Mouse (Mus musculus) heart, postnatal 0 days (tissue): Measurements from ENCODE around the gene Tpmt. TPM values are rescaled to one million over a fixed set of nuclear protein-coding genes. Genes with fewer than 3 reads are reported as not detected.

Experiments
- ATAC-seq: fragments of 200-750 bp; cut with Nextera tagmentation; 2 replicates; pipeline ENCODE4 v1.8.0; 2017; ENCODE audit warnings: low read depth, moderate number of reproducible peaks, moderate library complexity; ENCODE audit not compliant: insufficient read depth
- DNase-seq: peaks from one replicate; pipeline ENCODE4 v3.0.0-alpha.2; 2016; ENCODE audit warnings: low spot score
- H3K27ac ChIP-seq: fragments of 300-500 bp; sonication (generic); 2 replicates; pipeline ENCODE4 v1.5.1; 2014; ENCODE audit warnings: low read depth, mild to moderate bottlenecking
- H3K27me3 ChIP-seq: fragments of 300-500 bp; sonication (generic); 2 replicates; pipeline ENCODE4 v1.6.1; 2014; ENCODE audit warnings: low read length, mixed read lengths; ENCODE audit not compliant: control insufficient read depth, insufficient read depth
- H3K36me3 ChIP-seq: fragments of 300-500 bp; sonication (generic); replicated peaks from 2 replicates; pipeline ENCODE4 v1.6.1; 2014; ENCODE audit warnings: low read length, mixed read lengths; ENCODE audit not compliant: control insufficient read depth, insufficient read depth
- H3K4me1 ChIP-seq: fragments of 300-500 bp; sonication (generic); 2 replicates; pipeline ENCODE4 v1.6.1; 2014; ENCODE audit warnings: antibody characterized with exemption; ENCODE audit not compliant: control insufficient read depth, insufficient read depth
- H3K4me2 ChIP-seq: fragments of 300-500 bp; sonication (generic); 2 replicates; pipeline ENCODE4 v1.6.1; 2014; ENCODE audit warnings: low read depth, mild to moderate bottlenecking, low read length, moderate library complexity
- H3K4me3 ChIP-seq: fragments of 300-500 bp; sonication (generic); 2 replicates; pipeline ENCODE4 v1.5.1; 2014; ENCODE audit warnings: low read depth, low read length
- H3K9ac ChIP-seq: fragments of 300-500 bp; sonication (generic); replicated peaks from 2 replicates; pipeline ENCODE4 v1.6.1; 2014; ENCODE audit warnings: low read depth, low read length, mixed read lengths
- H3K9me3 ChIP-seq: fragments of 300-500 bp; sonication (generic); replicated peaks from 2 replicates; pipeline ENCODE4 v1.6.1; 2016; ENCODE audit warnings: low read length; ENCODE audit not compliant: control insufficient read depth
- CTCF ChIP-seq: IDR thresholded peaks from 2 replicates; pipeline ENCODE4 v1.5.1; 2016; ENCODE audit warnings: antibody characterized with exemption, control low read depth, low read depth
- EP300 ChIP-seq: IDR thresholded peaks from 2 replicates; pipeline ENCODE4 v1.6.1; 2016; ENCODE audit warnings: antibody characterized with exemption, low read depth
- WGBS: fragments of 180-500 bp; shearing (Covaris S2); extraction: QIAGEN DNeasy Blood & Tissue Kit; methylation state at CpG from one replicate; pipeline ENCODE4 v1.1.7; 2014; 5-methylcytosine and 5-hydroxymethylcytosine counted together
- polyA plus RNA-seq: library from polyadenylated mRNA; unstranded; fragments of >200 nt; fragmentation: Nextera tagmentation; extraction: Ambion mirVana; gene quantifications from 2 replicates; pipeline ENCODE4 v1.2.1, GENCODE M21; 2015
- total RNA-seq: library from RNA; depleted of rRNA; stranded (reverse); fragments of >200 nt; gene quantifications from 2 replicates; pipeline ENCODE4 v1.2.3, GENCODE M21; 2014; ENCODE audit warnings: low replicate concordance

Gene Tpmt
- total and polyA plus RNA-seq, 2 experiments from 2014 or later: 9.5 TPM

DNA sequence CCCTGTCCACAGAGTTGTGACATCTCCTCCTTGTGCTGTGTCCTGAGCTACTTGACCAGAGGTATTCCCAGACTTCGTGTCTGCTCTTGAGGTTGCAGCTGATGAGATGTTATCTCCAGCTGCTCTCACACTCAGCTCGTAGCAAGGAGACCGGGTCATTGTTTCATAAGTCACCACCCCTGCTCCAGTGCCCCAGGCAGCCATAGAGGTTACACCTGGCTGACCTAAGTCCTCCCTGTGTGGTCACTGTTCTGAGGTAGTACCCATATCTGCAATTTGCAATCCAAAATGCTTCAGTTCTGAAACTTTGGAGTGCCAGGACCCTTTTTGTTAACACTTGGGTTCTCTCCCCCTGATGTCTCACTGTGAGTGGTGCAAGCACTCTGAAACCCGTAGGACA, 5.5 kb upstream of the Tpmt start:
- no peaks in the 10 kb centered on the region for H3K27me3 ChIP-seq
- H3K4me1 ChIP-seq: no peaks in the 10 kb centered on the region
- peaks cover 47% of the 10 kb centered on the region for H3K36me3 ChIP-seq
- WGBS: 35% methylated on average over 4 of the region's 4 CpGs
- no peaks in the 10 kb centered on the region for H3K9me3 ChIP-seq
- no peak overlapping the region for H3K9ac ChIP-seq
- no peak for ATAC-seq
- H3K27ac ChIP-seq: no peak overlapping the region
- TF ChIP-seq CTCF: no peak
- TF ChIP-seq EP300: no peak
- H3K4me2 ChIP-seq: no peak overlapping the region
- DNase-seq: no peak
- H3K4me3 ChIP-seq: no peak overlapping the region

DNA sequence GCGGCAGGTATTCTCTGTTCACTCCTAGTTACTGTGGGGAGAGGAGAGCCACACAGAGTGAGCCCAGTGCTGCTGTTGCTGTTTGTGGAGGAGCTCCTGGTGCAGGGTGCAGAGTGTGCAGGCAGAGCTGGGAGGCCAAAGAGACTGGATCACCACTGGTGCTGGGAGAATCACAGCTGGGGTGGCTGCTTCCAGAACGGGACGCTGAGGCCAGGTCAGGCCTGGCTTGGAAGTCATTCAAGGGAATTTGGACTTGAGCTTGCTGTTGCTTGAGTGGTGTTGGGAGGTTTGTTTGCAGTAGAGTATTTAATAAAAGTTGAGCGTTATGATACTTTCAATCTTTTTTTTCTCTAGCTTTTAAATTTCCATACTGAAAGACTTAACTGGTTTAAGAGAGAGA, 3.5 kb upstream of the Tpmt start:
- H3K27me3 ChIP-seq: no peaks in the 10 kb centered on the region
- TF ChIP-seq EP300 (no peak), CTCF (no peak)
- H3K4me2 ChIP-seq: no peak overlapping the region
- H3K9me3 ChIP-seq: no peaks in the 10 kb centered on the region
- peaks cover 32% of the 10 kb centered on the region for H3K36me3 ChIP-seq
- no peak overlapping the region for H3K9ac ChIP-seq
- peaks cover 7% of the 10 kb centered on the region for H3K4me1 ChIP-seq
- DNase-seq (no peak), ATAC-seq (no peak)
- WGBS: 86% methylated on average over 4 of the region's 4 CpGs
- no peak overlapping the region for H3K27ac ChIP-seq
- H3K4me3 ChIP-seq: no peak overlapping the region

DNA sequence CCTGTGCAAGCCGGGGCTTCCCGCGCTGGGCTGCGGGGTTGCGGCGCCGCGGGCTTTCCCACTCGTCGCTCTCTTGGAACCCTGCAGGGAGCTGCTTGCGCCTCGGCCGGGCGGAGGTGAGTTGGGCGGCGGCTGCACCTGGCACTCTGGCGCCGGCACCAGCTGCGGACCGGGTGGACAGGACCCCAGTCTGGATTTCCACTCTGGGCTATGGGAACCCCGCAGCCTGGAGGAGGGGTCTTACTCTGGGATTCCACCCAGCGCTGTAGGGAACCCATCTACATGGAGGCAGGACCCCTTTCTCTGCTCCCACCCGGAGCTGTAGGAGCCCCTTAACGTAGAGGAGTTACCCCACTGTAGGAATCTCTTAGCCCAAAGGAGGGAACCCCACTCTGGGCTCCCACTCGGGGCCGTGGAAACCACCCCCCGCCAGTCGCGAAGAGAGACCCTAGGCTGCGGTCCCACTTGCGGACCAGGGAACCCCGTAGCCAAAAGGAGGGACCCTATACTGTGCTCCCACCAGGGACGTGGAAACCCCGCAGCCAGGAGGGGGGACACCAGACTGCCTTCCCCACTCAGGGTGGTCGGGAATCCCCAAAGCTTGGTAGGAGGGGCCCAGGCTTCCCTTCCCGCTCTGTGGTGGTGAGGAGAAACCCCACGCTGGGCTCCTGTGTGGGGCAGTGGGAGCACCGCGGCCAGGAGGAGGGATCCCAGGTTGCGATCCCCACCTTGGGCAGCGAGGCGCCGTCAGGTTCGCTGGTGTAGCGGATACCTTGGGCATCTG, 512 bp downstream of the Tpmt start:
- Histone ChIP-seq H3K4me2 (peak overlapping the region; percentile 87), H3K4me3 (peak overlapping the region; percentile 75), H3K36me3 (peaks cover 3% of the 10 kb centered on the region), H3K4me1 (peaks cover 7% of the 10 kb centered on the region), H3K9me3 (no peaks in the 10 kb centered on the region), H3K27me3 (no peaks in the 10 kb centered on the region), H3K9ac (peak overlapping the region; percentile 71), H3K27ac (peak overlapping the region; percentile 44)
- DNase-seq (no peak), ATAC-seq (peak; percentile 6)
- WGBS: 2% methylated on average over 43 of the region's 45 CpGs
- TF ChIP-seq EP300: no peak
- TF ChIP-seq CTCF: no peak

DNA sequence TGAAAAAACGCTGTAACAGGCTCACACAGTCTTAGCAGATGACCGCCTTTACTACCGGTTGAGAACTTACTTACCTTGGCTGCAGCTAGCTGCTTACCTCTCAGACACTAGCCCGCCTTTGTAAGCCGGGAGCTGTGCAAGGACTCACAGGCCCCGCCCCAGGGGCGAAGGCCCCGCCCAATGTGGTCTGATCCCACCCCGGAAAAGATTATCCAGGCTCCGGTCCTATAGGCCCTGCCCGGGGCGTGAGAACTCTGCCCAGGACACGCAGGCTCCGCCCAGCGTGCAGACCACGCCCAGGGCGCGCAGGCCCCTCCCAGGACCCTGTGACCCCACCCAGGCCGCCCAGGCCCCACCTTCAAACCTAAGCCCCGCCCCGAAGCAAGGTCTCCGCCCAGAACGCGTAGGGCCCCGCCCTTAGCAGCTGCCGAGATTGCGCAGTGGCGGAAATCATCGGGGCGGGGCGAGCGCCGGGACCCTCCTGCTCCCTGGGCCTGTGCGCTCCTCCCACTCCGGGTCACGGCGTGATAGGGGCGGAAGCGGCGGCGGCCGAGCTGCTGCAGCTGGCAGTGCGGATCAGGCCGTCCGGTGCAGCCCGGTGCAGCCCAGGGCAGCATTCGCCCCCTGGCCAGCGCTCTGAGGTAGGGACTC, 1.4 kb downstream of the Tpmt start, which contains the start of gene Kdm1b:
TSS of gene Kdm1b (plus strand) at position 470 of the 651 bp plus-strand sequence.
- Histone ChIP-seq H3K4me1 (peaks cover 7% of the 10 kb centered on the region), H3K9ac (peak within 1 kb of the TSS; percentile 71), H3K27me3 (no peaks in the 10 kb centered on the region), H3K27ac (peak within 1 kb of the TSS; percentile 47), H3K4me2 (peak within 1 kb of the TSS; percentile 87), H3K4me3 (peak within 1 kb of the TSS; percentile 75), H3K36me3 (no peaks in the 10 kb centered on the region), H3K9me3 (no peaks in the 10 kb centered on the region)
- TF ChIP-seq CTCF (no peak; the same call in 1 of the 2 replicates), EP300 (no peak)
- under 1% methylated on average over 48 of the region's 48 CpGs for WGBS
- DNase-seq (peak; percentile 97), ATAC-seq (peak; percentile 98)

DNA sequence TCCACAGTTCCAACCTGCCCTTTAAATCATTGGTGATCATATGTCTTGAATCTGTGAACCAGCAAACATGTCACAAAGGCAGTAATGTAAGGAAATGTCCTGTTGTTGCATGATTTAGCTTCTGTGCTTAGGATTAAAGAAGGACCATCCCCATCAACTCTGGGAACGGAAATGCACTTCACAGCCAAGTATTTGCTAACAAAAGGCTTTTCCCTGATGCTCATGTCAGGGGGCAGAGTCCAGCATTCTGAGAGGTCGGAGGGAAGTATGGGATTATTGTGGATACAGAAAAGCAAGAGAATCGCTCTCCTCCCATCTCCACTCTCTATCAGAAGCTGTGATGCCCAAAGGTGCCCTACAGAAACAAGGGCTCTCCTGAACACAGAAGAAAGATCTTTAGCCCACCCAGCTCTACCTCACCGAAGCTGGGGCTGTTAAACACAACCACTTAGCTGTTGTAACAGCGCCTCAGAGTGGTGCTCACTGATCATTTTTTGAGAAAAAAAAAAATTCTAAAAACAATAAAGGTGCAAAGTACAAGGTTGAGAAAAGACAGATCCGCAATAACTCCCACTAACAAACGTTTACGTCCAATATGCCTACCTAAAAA, 2.4 kb downstream of the Tpmt start:
- 46% methylated on average over 8 of the region's 8 CpGs for WGBS
- Histone ChIP-seq H3K9me3 (no peaks in the 10 kb centered on the region), H3K4me3 (peak overlapping the region; percentile 75), H3K27ac (0 out of 2 replicates have a peak overlapping the region, but pooled peaks have one; percentile 40), H3K36me3 (no peaks in the 10 kb centered on the region), H3K27me3 (no peaks in the 10 kb centered on the region), H3K4me2 (peak overlapping the region; percentile 68), H3K9ac (no peak overlapping the region), H3K4me1 (peaks cover 7% of the 10 kb centered on the region)
- TF ChIP-seq CTCF: no peak
- no peak for TF ChIP-seq EP300
- ATAC-seq: no peak
- no peak for DNase-seq
